Mouse (Mus musculus) thymus, adult 2 months (tissue): ENCODE results near the gene Rae1.

ENCODE experiments used
- CTCF ChIP-seq: fragments of 200-500 bp; IDR thresholded peaks from 2 replicates; pipeline ENCODE4 v1.5.1; 2012; ENCODE audit warnings: mild to moderate bottlenecking, control low read depth, low read length, moderate library complexity, borderline replicate concordance; ENCODE audit not compliant: control insufficient read depth, poor library complexity, insufficient read depth; ENCODE audit errors: extremely low read depth
- POLR2A ChIP-seq: fragments of 200-500 bp; IDR thresholded peaks from 2 replicates; pipeline ENCODE4 v1.6.1; 2012; ENCODE audit warnings: mild to moderate bottlenecking, low read length, control low read depth, moderate library complexity; ENCODE audit not compliant: control insufficient read depth, poor library complexity, insufficient read depth; ENCODE audit errors: extremely low read depth

DNA sequence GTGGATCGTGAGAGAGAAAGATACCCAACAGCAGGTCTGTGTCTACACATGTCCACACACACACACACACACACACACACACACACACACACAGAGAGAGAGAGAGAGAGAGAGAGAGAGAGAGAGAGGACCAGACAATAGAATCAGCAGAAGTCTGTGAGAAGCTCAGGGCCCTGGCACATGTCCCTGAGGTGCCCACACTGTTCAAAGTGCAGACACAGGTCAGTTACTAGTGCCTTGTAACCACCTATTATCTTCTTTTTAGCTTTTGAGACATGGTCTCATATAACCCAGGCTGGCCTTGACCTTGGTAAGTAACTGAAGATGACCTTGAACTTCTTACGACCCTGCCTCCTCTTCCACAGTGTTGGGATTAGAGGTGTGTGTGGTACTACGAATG is 49.3 kb downstream of the Rae1 start:
- TF ChIP-seq POLR2A (no peak), CTCF (no peak)
